Mouse (Mus musculus): ENCODE data around the gene Dzip1. TPM values are rescaled to one million over a fixed set of nuclear protein-coding genes. Genes with fewer than 3 reads are reported as not detected.

Dzip1 gene
- polyA plus RNA-seq, 1 experiment, result 47.2 TPM

- Histone ChIP-seq H3K36me3 (ENCODE audit: control insufficient read depth, insufficient read depth, low read length, poor library complexity, severe bottlenecking) (no peaks in the 10 kb centered on the region), H3K9me3 (replicated peaks; ENCODE audit: control insufficient read depth, insufficient read depth, low read length, poor library complexity, severe bottlenecking) (no peaks in the 10 kb centered on the region), H3K4me1 (ENCODE audit: control insufficient read depth, insufficient read depth, low read length) (no peaks in the 10 kb centered on the region), H3K4me3 (ENCODE audit: low read depth, low read length) (no peak overlapping the region), H3K9ac (ENCODE audit: low read depth, poor library complexity, severe bottlenecking) (no peak overlapping the region), H3K27ac (ENCODE audit: insufficient read depth, low read length) (no peak overlapping the region), H3K27me3 (ENCODE audit: control insufficient read depth, insufficient read depth, low read length, poor library complexity, severe bottlenecking) (no peaks in the 10 kb centered on the region)
- no peak for TF ChIP-seq POLR2A (IDR thresholded peaks at IDR 0.05; ENCODE audit: insufficient read depth, low read length)
- TF ChIP-seq CTCF (IDR thresholded peaks at IDR 0.05; ENCODE audit: low read depth, low read length), result no peak
- TF ChIP-seq EP300 (IDR thresholded peaks at IDR 0.05; ENCODE audit: insufficient read depth, low read depth, low read length), result no peak
These were observed 26.8 kb upstream of the Dzip1 start for GRCm38 (mm10) chr14:118951912-118952583.

GRCm38 (mm10) chr14:118948841-118949240 is 23.6 kb upstream of the Dzip1 start:
- TF ChIP-seq EP300 (IDR thresholded peaks at IDR 0.05; ENCODE audit: insufficient read depth, low read depth, low read length) (no peak), CTCF (IDR thresholded peaks at IDR 0.05; ENCODE audit: low read depth, low read length) (no peak), POLR2A (IDR thresholded peaks at IDR 0.05; ENCODE audit: insufficient read depth, low read length) (no peak)
- H3K27ac ChIP-seq (ENCODE audit: insufficient read depth, low read length), result no peak overlapping the region
- H3K4me1 ChIP-seq (ENCODE audit: control insufficient read depth, insufficient read depth, low read length), result no peaks in the 10 kb centered on the region
- H3K27me3 ChIP-seq (ENCODE audit: control insufficient read depth, insufficient read depth, low read length, poor library complexity, severe bottlenecking), result no peaks in the 10 kb centered on the region
- H3K4me3 ChIP-seq (ENCODE audit: low read depth, low read length), result no peak overlapping the region
- H3K9ac ChIP-seq (ENCODE audit: low read depth, poor library complexity, severe bottlenecking), result no peak overlapping the region
- no peaks in the 10 kb centered on the region for H3K9me3 ChIP-seq (replicated peaks; ENCODE audit: control insufficient read depth, insufficient read depth, low read length, poor library complexity, severe bottlenecking)
- H3K36me3 ChIP-seq (ENCODE audit: control insufficient read depth, insufficient read depth, low read length, poor library complexity, severe bottlenecking), result no peaks in the 10 kb centered on the region

- no peak overlapping the region for H3K27ac ChIP-seq (ENCODE audit: insufficient read depth, low read length)
- H3K9me3 ChIP-seq (replicated peaks; ENCODE audit: control insufficient read depth, insufficient read depth, low read length, poor library complexity, severe bottlenecking), result no peaks in the 10 kb centered on the region
- no peak overlapping the region for H3K4me3 ChIP-seq (ENCODE audit: low read depth, low read length)
- TF ChIP-seq EP300 (IDR thresholded peaks at IDR 0.05; ENCODE audit: insufficient read depth, low read depth, low read length), result no peak
- no peak for TF ChIP-seq POLR2A (IDR thresholded peaks at IDR 0.05; ENCODE audit: insufficient read depth, low read length)
- TF ChIP-seq CTCF (IDR thresholded peaks at IDR 0.05; ENCODE audit: low read depth, low read length), result no peak
- H3K9ac ChIP-seq (ENCODE audit: low read depth, poor library complexity, severe bottlenecking), result no peak overlapping the region
- no peaks in the 10 kb centered on the region for H3K27me3 ChIP-seq (ENCODE audit: control insufficient read depth, insufficient read depth, low read length, poor library complexity, severe bottlenecking)
- no peaks in the 10 kb centered on the region for H3K4me1 ChIP-seq (ENCODE audit: control insufficient read depth, insufficient read depth, low read length)
- no peaks in the 10 kb centered on the region for H3K36me3 ChIP-seq (ENCODE audit: control insufficient read depth, insufficient read depth, low read length, poor library complexity, severe bottlenecking)
These were observed 19.4 kb upstream of the Dzip1 start for GRCm38 (mm10) chr14:118944702-118945101.

- H3K9ac ChIP-seq (ENCODE audit: low read depth, poor library complexity, severe bottlenecking), result 0 out of 2 replicates have a peak overlapping the region, but pooled peaks have one; percentile 3
- H3K4me3 ChIP-seq (ENCODE audit: low read depth, low read length), result peak overlapping the region; percentile 34; the same call in 1 of the 2 replicates
- H3K27me3 ChIP-seq (ENCODE audit: control insufficient read depth, insufficient read depth, low read length, poor library complexity, severe bottlenecking), result no peaks in the 10 kb centered on the region
- H3K36me3 ChIP-seq (ENCODE audit: control insufficient read depth, insufficient read depth, low read length, poor library complexity, severe bottlenecking), result no peaks in the 10 kb centered on the region
- H3K9me3 ChIP-seq (replicated peaks; ENCODE audit: control insufficient read depth, insufficient read depth, low read length, poor library complexity, severe bottlenecking), result no peaks in the 10 kb centered on the region
- no peaks in the 10 kb centered on the region for H3K4me1 ChIP-seq (ENCODE audit: control insufficient read depth, insufficient read depth, low read length)
- TF ChIP-seq POLR2A (IDR thresholded peaks at IDR 0.05; ENCODE audit: insufficient read depth, low read length), result no peak
- TF ChIP-seq CTCF (IDR thresholded peaks at IDR 0.05; ENCODE audit: low read depth, low read length), result no peak
- TF ChIP-seq EP300 (IDR thresholded peaks at IDR 0.05; ENCODE audit: insufficient read depth, low read depth, low read length), result no peak
- no peak overlapping the region for H3K27ac ChIP-seq (ENCODE audit: insufficient read depth, low read length)
These were observed 16.8 kb upstream of the Dzip1 start for GRCm38 (mm10) chr14:118942076-118942475.

- Histone ChIP-seq H3K27ac (ENCODE audit: insufficient read depth, low read length) (no peak overlapping the region), H3K9ac (ENCODE audit: low read depth, poor library complexity, severe bottlenecking) (no peak overlapping the region), H3K4me3 (ENCODE audit: low read depth, low read length) (no peak overlapping the region), H3K4me1 (ENCODE audit: control insufficient read depth, insufficient read depth, low read length) (no peaks in the 10 kb centered on the region), H3K27me3 (ENCODE audit: control insufficient read depth, insufficient read depth, low read length, poor library complexity, severe bottlenecking) (no peaks in the 10 kb centered on the region), H3K36me3 (ENCODE audit: control insufficient read depth, insufficient read depth, low read length, poor library complexity, severe bottlenecking) (no peaks in the 10 kb centered on the region), H3K9me3 (replicated peaks; ENCODE audit: control insufficient read depth, insufficient read depth, low read length, poor library complexity, severe bottlenecking) (no peaks in the 10 kb centered on the region)
- TF ChIP-seq POLR2A (IDR thresholded peaks at IDR 0.05; ENCODE audit: insufficient read depth, low read length), result no peak
- TF ChIP-seq CTCF (IDR thresholded peaks at IDR 0.05; ENCODE audit: low read depth, low read length), result no peak
- no peak for TF ChIP-seq EP300 (IDR thresholded peaks at IDR 0.05; ENCODE audit: insufficient read depth, low read depth, low read length)
These were observed 15.7 kb upstream of the Dzip1 start for GRCm38 (mm10) chr14:118940796-118941495.

- H3K4me1 ChIP-seq (ENCODE audit: control insufficient read depth, insufficient read depth, low read length), result peaks cover 5% of the 10 kb centered on the region
- H3K4me3 ChIP-seq (ENCODE audit: low read depth, low read length), result peak overlapping the region; percentile 70
- H3K27ac ChIP-seq (ENCODE audit: insufficient read depth, low read length), result no peak overlapping the region
- H3K36me3 ChIP-seq (ENCODE audit: control insufficient read depth, insufficient read depth, low read length, poor library complexity, severe bottlenecking), result no peaks in the 10 kb centered on the region
- TF ChIP-seq POLR2A (IDR thresholded peaks at IDR 0.05; ENCODE audit: insufficient read depth, low read length) (no peak), EP300 (IDR thresholded peaks at IDR 0.05; ENCODE audit: insufficient read depth, low read depth, low read length) (no peak), CTCF (IDR thresholded peaks at IDR 0.05; ENCODE audit: low read depth, low read length) (no peak)
- H3K27me3 ChIP-seq (ENCODE audit: control insufficient read depth, insufficient read depth, low read length, poor library complexity, severe bottlenecking), result no peaks in the 10 kb centered on the region
- H3K9me3 ChIP-seq (replicated peaks; ENCODE audit: control insufficient read depth, insufficient read depth, low read length, poor library complexity, severe bottlenecking), result no peaks in the 10 kb centered on the region
- peak overlapping the region; percentile 96 for H3K9ac ChIP-seq (ENCODE audit: low read depth, poor library complexity, severe bottlenecking)
These were observed 13.3 kb upstream of the Dzip1 start for GRCm38 (mm10) chr14:118938551-118938950.

Measured in ES-Bruce4 (cell line).